Mouse (Mus musculus) thymus, adult 2 months (tissue): Measurements from ENCODE around the gene Babam2.

Experiments used
- CTCF ChIP-seq: fragments of 200-500 bp; IDR thresholded peaks from 2 replicates; pipeline ENCODE4 v1.5.1; 2012; ENCODE audit warnings: mild to moderate bottlenecking, control low read depth, low read length, moderate library complexity, borderline replicate concordance; ENCODE audit not compliant: control insufficient read depth, poor library complexity, insufficient read depth; ENCODE audit errors: extremely low read depth
- POLR2A ChIP-seq: fragments of 200-500 bp; IDR thresholded peaks from 2 replicates; pipeline ENCODE4 v1.6.1; 2012; ENCODE audit warnings: mild to moderate bottlenecking, low read length, control low read depth, moderate library complexity; ENCODE audit not compliant: control insufficient read depth, poor library complexity, insufficient read depth; ENCODE audit errors: extremely low read depth

DNA sequence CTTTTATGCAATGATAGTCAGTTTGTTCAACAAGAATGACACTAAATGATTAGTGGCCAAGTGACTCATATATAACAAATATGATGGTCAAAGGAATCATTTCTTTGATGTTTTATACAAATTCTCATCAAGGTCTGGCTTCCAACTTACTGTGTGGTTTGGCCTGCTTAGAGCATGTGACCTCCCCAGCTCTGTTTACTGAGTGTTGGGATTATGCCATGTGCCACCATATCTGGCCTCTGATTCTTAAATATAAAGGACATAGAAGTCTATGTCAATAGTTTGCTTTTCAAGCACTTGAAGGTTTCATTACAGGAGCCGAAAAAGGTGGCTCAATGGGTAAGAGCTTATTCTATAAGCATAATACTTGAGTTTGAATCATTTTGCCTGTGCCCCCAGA, 15.2 kb upstream of the Babam2 start:
- TF ChIP-seq POLR2A (no peak), CTCF (no peak)
